Mouse (Mus musculus) midbrain, embryonic 14.5 days (tissue): ENCODE data around the gene Eci2. TPM values are rescaled to one million over a fixed set of nuclear protein-coding genes. Genes with fewer than 3 reads are reported as not detected.
"Not testable (repeated sequence)": the region's sequence is repeated elsewhere in the genome, so short reads cannot be mapped to it uniquely, and the experiment has no call there.

ENCODE experiments used
- ATAC-seq: fragments of 200-750 bp; cut with Nextera tagmentation; 2 replicates; pipeline ENCODE4 v1.8.0; 2017; ENCODE audit warnings: moderate number of reproducible peaks, moderate library complexity; ENCODE audit not compliant: low FRiP score, low TSS enrichment
- DNase-seq: peaks from one replicate; pipeline ENCODE4 v3.0.0-alpha.2; 2015
- H3K27ac ChIP-seq: fragments of 300-500 bp; sonication (generic); replicated peaks from 2 replicates; pipeline ENCODE4 v1.5.1; 2014; ENCODE audit warnings: mild to moderate bottlenecking, low read depth, low read length, moderate library complexity
- H3K27me3 ChIP-seq: fragments of 300-500 bp; sonication (generic); 2 replicates; pipeline ENCODE4 v1.6.1; 2014; ENCODE audit warnings: low read length, control low read depth, mixed read lengths; ENCODE audit not compliant: control insufficient read depth, insufficient read depth
- H3K36me3 ChIP-seq: fragments of 300-500 bp; sonication (generic); 2 replicates; pipeline ENCODE4 v1.6.1; 2014; ENCODE audit warnings: low read length, control low read depth; ENCODE audit not compliant: control insufficient read depth, insufficient read depth
- H3K4me1 ChIP-seq: fragments of 300-500 bp; sonication (generic); 2 replicates; pipeline ENCODE4 v1.6.1; 2014; ENCODE audit warnings: mild to moderate bottlenecking, antibody characterized with exemption, low read length, control low read depth; ENCODE audit not compliant: control insufficient read depth, insufficient read depth
- H3K4me2 ChIP-seq: fragments of 300-500 bp; sonication (generic); 2 replicates; pipeline ENCODE4 v1.6.1; 2014; ENCODE audit warnings: mild to moderate bottlenecking, low read length, moderate library complexity
- H3K4me3 ChIP-seq: fragments of 300-500 bp; sonication (generic); replicated peaks from 2 replicates; pipeline ENCODE4 v1.5.1; 2014; ENCODE audit warnings: low read depth, low read length
- H3K9ac ChIP-seq: fragments of 300-500 bp; sonication (generic); replicated peaks from 2 replicates; pipeline ENCODE4 v1.6.1; 2014; ENCODE audit warnings: mild to moderate bottlenecking, low read length, moderate library complexity
- H3K9me3 ChIP-seq: fragments of 300-500 bp; sonication (generic); 2 replicates; pipeline ENCODE4 v1.6.1; 2016; ENCODE audit warnings: low read length, control low read depth, mixed read lengths; ENCODE audit not compliant: control insufficient read depth
- WGBS: fragments of 180-500 bp; shearing (Covaris S2); extraction: QIAGEN DNeasy Blood & Tissue Kit; methylation state at CpG from one replicate; pipeline ENCODE4 v1.1.7; 2014; 5-methylcytosine and 5-hydroxymethylcytosine counted together
- polyA plus RNA-seq: library from polyadenylated mRNA; unstranded; fragments of >200 nt; fragmentation: Nextera tagmentation; extraction: Ambion mirVana; gene quantifications from 2 replicates; pipeline ENCODE4 v1.2.1, GENCODE M21; 2014

The Eci2 gene
- polyA plus RNA-seq, 1 experiment from 2014 or later: 115 TPM

GRCm38 (mm10) chr13:34960996-34961770, 65.7 kb downstream of the Eci2 start:
- H3K4me2 ChIP-seq: no peak overlapping the region
- no peak overlapping the region for H3K4me3 ChIP-seq
- no peak overlapping the region for H3K9ac ChIP-seq
- ATAC-seq (no peak), DNase-seq (no peak)
- H3K4me1 ChIP-seq: 0 out of 2 replicates have a peak, but pooled peaks cover 3% of the 10 kb centered on the region
- 86% methylated on average over 4 of the region's 4 CpGs for WGBS
- no peaks in the 10 kb centered on the region for H3K36me3 ChIP-seq
- H3K9me3 ChIP-seq: no peaks in the 10 kb centered on the region
- H3K27ac ChIP-seq: no peak overlapping the region
- H3K27me3 ChIP-seq: peaks cover 8% of the 10 kb centered on the region; the same call in 1 of the 2 replicates

- not testable (repeated sequence) for H3K36me3 ChIP-seq, H3K9me3 ChIP-seq, H3K4me2 ChIP-seq, ATAC-seq, H3K27me3 ChIP-seq, H3K4me1 ChIP-seq, H3K4me3 ChIP-seq, H3K27ac ChIP-seq, H3K9ac ChIP-seq
- 76% methylated on average over 3 of the region's 3 CpGs for WGBS
- peak; percentile 4 for DNase-seq
Measured at GRCm38 (mm10) chr13:34958158-34958557, 68.7 kb downstream of the Eci2 start.

GRCm38 (mm10) chr13:34956901-34957300, 70.0 kb downstream of the Eci2 start:
- no peak overlapping the region for H3K4me3 ChIP-seq
- no peak overlapping the region for H3K9ac ChIP-seq
- H3K27me3 ChIP-seq: no peaks in the 10 kb centered on the region
- H3K4me2 ChIP-seq: no peak overlapping the region
- DNase-seq: no peak
- 88% methylated on average over 4 of the region's 4 CpGs for WGBS
- H3K4me1 ChIP-seq: no peaks in the 10 kb centered on the region
- no peak for ATAC-seq
- no peaks in the 10 kb centered on the region for H3K36me3 ChIP-seq
- H3K9me3 ChIP-seq: no peaks in the 10 kb centered on the region
- no peak overlapping the region for H3K27ac ChIP-seq

GRCm38 (mm10) chr13:34951437-34951836, 75.5 kb downstream of the Eci2 start:
- H3K4me2 ChIP-seq, H3K27me3 ChIP-seq, H3K4me1 ChIP-seq, H3K9me3 ChIP-seq, H3K4me3 ChIP-seq, H3K9ac ChIP-seq, H3K36me3 ChIP-seq, H3K27ac ChIP-seq, DNase-seq, ATAC-seq: not testable (repeated sequence)
- WGBS: 97% methylated on average over 2 of the region's 2 CpGs

GRCm38 (mm10) chr13:34942370-34942769, 84.5 kb downstream of the Eci2 start:
- H3K4me3 ChIP-seq: no peak overlapping the region

GRCm38 (mm10) chr13:34934931-34935644, 91.8 kb downstream of the Eci2 start:
- DNase-seq (peak; percentile 28), ATAC-seq (no peak)
- no peaks in the 10 kb centered on the region for H3K4me1 ChIP-seq
- H3K4me3 ChIP-seq: no peak overlapping the region
- H3K9ac ChIP-seq: no peak overlapping the region
- no peaks in the 10 kb centered on the region for H3K9me3 ChIP-seq
- no peak overlapping the region for H3K4me2 ChIP-seq
- no peaks in the 10 kb centered on the region for H3K36me3 ChIP-seq
- no peak overlapping the region for H3K27ac ChIP-seq
- WGBS: 80% methylated on average over 10 of the region's 10 CpGs
- no peaks in the 10 kb centered on the region for H3K27me3 ChIP-seq

More at GRCm38 (mm10) chr13:34942370-34942769, 84.5 kb downstream of the Eci2 start:
- Histone ChIP-seq H3K4me2 (no peak overlapping the region), H3K4me1 (no peaks in the 10 kb centered on the region), H3K9ac (no peak overlapping the region), H3K36me3 (no peaks in the 10 kb centered on the region), H3K9me3 (no peaks in the 10 kb centered on the region), H3K27ac (no peak overlapping the region), H3K27me3 (no peaks in the 10 kb centered on the region)
- no peak for DNase-seq
- no peak for ATAC-seq

Other genes with a start within 250 kb of the Eci2 start
- gene Prpf4b, start 151.8 kb downstream of the Eci2 start, polyA plus RNA-seq: 74.1 and 83.8 TPM in 2 replicates
- 0.74 and 0.83 TPM in 2 replicates for gene Fam217a, start 102.8 kb downstream of the Eci2 start, polyA plus RNA-seq
- gene 4933417A18Rik, start 102.7 kb downstream of the Eci2 start, polyA plus RNA-seq: not detected in 2 replicates
- gene Eci3, start 63.3 kb downstream of the Eci2 start, polyA plus RNA-seq: 0.16 and 0.42 TPM in 2 replicates